Mouse (Mus musculus): ENCODE measurements around the gene Sdk2.

DNA sequence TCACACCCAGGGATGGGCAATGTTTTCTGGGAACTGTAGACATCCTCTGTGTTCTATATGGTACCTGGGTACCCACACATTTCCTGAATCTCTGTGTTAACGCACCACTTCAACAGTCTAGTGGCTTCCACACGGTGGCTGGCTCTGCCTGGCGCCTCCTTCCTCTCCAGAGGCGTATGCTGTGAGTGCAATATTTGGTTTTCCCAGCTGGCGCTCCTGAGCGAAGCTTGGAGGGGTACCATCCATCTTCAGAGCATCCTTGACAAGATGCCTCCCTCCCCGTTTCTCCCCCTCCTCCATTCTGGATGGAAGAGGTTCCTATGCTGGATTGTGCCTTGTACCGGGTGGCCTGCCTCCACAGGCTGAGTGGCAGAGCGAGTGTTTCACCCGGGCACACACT, 246.8 kb downstream of the Sdk2 start:
- TF ChIP-seq CTCF (IDR thresholded peaks at IDR 0.05) (no peak), EP300 (IDR thresholded peaks at IDR 0.05) (no peak)
